Mouse (Mus musculus) limb, embryonic 14.5 days (tissue): ENCODE results near the gene Rps13. TPM values are rescaled to one million over a fixed set of nuclear protein-coding genes. Genes with fewer than 3 reads are reported as not detected.

ENCODE experiments used
- ATAC-seq: fragments of 200-750 bp; cut with Nextera tagmentation; 2 replicates; pipeline ENCODE4 v1.8.0; 2017; ENCODE audit warnings: low read depth, moderate number of reproducible peaks, moderate TSS enrichment; ENCODE audit not compliant: low FRiP score
- DNase-seq: peaks from one replicate; pipeline ENCODE4 v3.0.0-alpha.2; 2015; ENCODE audit warnings: low spot score
- H3K27ac ChIP-seq: fragments of 300-500 bp; sonication (generic); replicated peaks from 2 replicates; pipeline ENCODE4 v1.5.1; 2014; ENCODE audit warnings: low read depth, mild to moderate bottlenecking, low read length, moderate library complexity, mixed read lengths
- H3K27me3 ChIP-seq: fragments of 300-500 bp; sonication (generic); 2 replicates; pipeline ENCODE4 v1.6.1; 2014; ENCODE audit warnings: low read length, mixed read lengths; ENCODE audit not compliant: control insufficient read depth, insufficient read depth
- H3K36me3 ChIP-seq: fragments of 300-500 bp; sonication (generic); 2 replicates; pipeline ENCODE4 v1.6.1; 2014; ENCODE audit warnings: mild to moderate bottlenecking, low read length, moderate library complexity, mixed read lengths; ENCODE audit not compliant: control insufficient read depth, insufficient read depth
- H3K4me1 ChIP-seq: fragments of 300-500 bp; sonication (generic); 2 replicates; pipeline ENCODE4 v1.6.1; 2014; ENCODE audit warnings: antibody characterized with exemption, low read length, mixed read lengths; ENCODE audit not compliant: control insufficient read depth, insufficient read depth
- H3K4me2 ChIP-seq: fragments of 300-500 bp; sonication (generic); replicated peaks from 2 replicates; pipeline ENCODE4 v1.6.1; 2014; ENCODE audit warnings: low read depth, mild to moderate bottlenecking, low read length, moderate library complexity; ENCODE audit not compliant: severe bottlenecking
- H3K4me3 ChIP-seq: fragments of 300-500 bp; sonication (generic); replicated peaks from 2 replicates; pipeline ENCODE4 v1.5.1; 2014; ENCODE audit warnings: low read length
- H3K9ac ChIP-seq: fragments of 300-500 bp; sonication (generic); 2 replicates; pipeline ENCODE4 v1.6.1; 2014; ENCODE audit warnings: mild to moderate bottlenecking, low read depth, low read length, moderate library complexity; ENCODE audit not compliant: severe bottlenecking
- H3K9me3 ChIP-seq: fragments of 300-500 bp; sonication (generic); 2 replicates; pipeline ENCODE4 v1.6.1; 2016; ENCODE audit warnings: low read length; ENCODE audit not compliant: control insufficient read depth
- POLR2A ChIP-seq: fragments of 200-500 bp; IDR thresholded peaks from 2 replicates; pipeline ENCODE4 v1.8.0; 2012; ENCODE audit warnings: inconsistent platforms, mild to moderate bottlenecking, moderate library complexity, borderline replicate concordance; ENCODE audit not compliant: insufficient read depth, insufficient read length; ENCODE audit errors: extremely low read depth
- WGBS: fragments of 180-500 bp; shearing (Covaris S2); extraction: QIAGEN DNeasy Blood & Tissue Kit; methylation state at CpG from one replicate; pipeline ENCODE4 v1.1.7; 2014; 5-methylcytosine and 5-hydroxymethylcytosine counted together
- polyA plus RNA-seq, 2 experiments: library from polyadenylated mRNA; depleted of rRNA in 1 of 2; stranded (reverse) in 1 of 2; unstranded in 1 of 2; fragments of >200 nt; fragmentation: Nextera tagmentation in 1 of 2; extraction: Ambion mirVana in 1 of 2; gene quantifications; 2 replicates each; pipeline versions ENCODE4 v1.2.1 to v1.2.3; 2012 to 2014

The Rps13 gene
- polyA plus RNA-seq, 2 experiments: 1,010 to 1,380 TPM

GRCm38 (mm10) chr7:116309456-116309855, 24.5 kb downstream of the Rps13 start:
- no peak overlapping the region for H3K4me2 ChIP-seq
- no peak overlapping the region for H3K4me3 ChIP-seq
- DNase-seq: no peak
- H3K27me3 ChIP-seq: peaks cover 13% of the 10 kb centered on the region
- no peaks in the 10 kb centered on the region for H3K9me3 ChIP-seq
- H3K36me3 ChIP-seq: no peaks in the 10 kb centered on the region
- 24% methylated on average over 9 of the region's 9 CpGs for WGBS
- H3K9ac ChIP-seq: no peak overlapping the region
- ATAC-seq: no peak
- H3K4me1 ChIP-seq: peaks cover 5% of the 10 kb centered on the region; the same call in 1 of the 2 replicates
- TF ChIP-seq POLR2A: no peak
- H3K27ac ChIP-seq: no peak overlapping the region

- H3K4me1 ChIP-seq: peaks cover 5% of the 10 kb centered on the region; the same call in 1 of the 2 replicates
- peaks cover 13% of the 10 kb centered on the region for H3K27me3 ChIP-seq
- H3K9ac ChIP-seq: no peak overlapping the region
- DNase-seq (no peak), ATAC-seq (no peak)
- peak overlapping the region; percentile 100 for H3K4me2 ChIP-seq
- H3K9me3 ChIP-seq: no peaks in the 10 kb centered on the region
- no peaks in the 10 kb centered on the region for H3K36me3 ChIP-seq
- no peak overlapping the region for H3K27ac ChIP-seq
- 4% methylated on average over 14 of the region's 16 CpGs for WGBS
- TF ChIP-seq POLR2A: no peak
- H3K4me3 ChIP-seq: peak overlapping the region; percentile 69
Observed at GRCm38 (mm10) chr7:116308632-116308991, 25.4 kb downstream of the Rps13 start.

GRCm38 (mm10) chr7:116307871-116308631, 25.9 kb downstream of the Rps13 start, which contains the start of gene Plekha7:
Gene Plekha7 (minus strand): TSS chr7:116308376.
- Histone ChIP-seq H3K9ac (peak within 1 kb of the TSS; percentile 47), H3K27me3 (peaks cover 13% of the 10 kb centered on the region), H3K4me2 (peak within 1 kb of the TSS; percentile 100), H3K4me3 (peak within 1 kb of the TSS; percentile 69), H3K4me1 (peaks cover 5% of the 10 kb centered on the region; the same call in 1 of the 2 replicates), H3K9me3 (no peaks in the 10 kb centered on the region), H3K27ac (no peak within 1 kb of the TSS), H3K36me3 (no peaks in the 10 kb centered on the region)
- WGBS: under 1% methylated on average over 56 of the region's 65 CpGs
- TF ChIP-seq POLR2A: no peak
- DNase-seq: peak; percentile 22
- peak; percentile 76 for ATAC-seq

GRCm38 (mm10) chr7:116307099-116307870, 26.7 kb downstream of the Rps13 start:
- peaks cover 13% of the 10 kb centered on the region for H3K27me3 ChIP-seq
- peak overlapping the region; percentile 100 for H3K4me2 ChIP-seq
- no peaks in the 10 kb centered on the region for H3K9me3 ChIP-seq
- peaks cover 5% of the 10 kb centered on the region; the same call in 1 of the 2 replicates for H3K4me1 ChIP-seq
- no peak for TF ChIP-seq POLR2A
- DNase-seq: peak; percentile 68
- 2% methylated on average over 51 of the region's 63 CpGs for WGBS
- H3K27ac ChIP-seq: no peak overlapping the region
- H3K36me3 ChIP-seq: no peaks in the 10 kb centered on the region
- H3K4me3 ChIP-seq: peak overlapping the region; percentile 69
- peak; percentile 80 for ATAC-seq
- peak overlapping the region; percentile 47 for H3K9ac ChIP-seq

- H3K9ac ChIP-seq: no peak overlapping the region
- peaks cover 5% of the 10 kb centered on the region; the same call in 1 of the 2 replicates for H3K4me1 ChIP-seq
- peak overlapping the region; percentile 69 for H3K4me3 ChIP-seq
- no peak overlapping the region for H3K27ac ChIP-seq
- H3K9me3 ChIP-seq: no peaks in the 10 kb centered on the region
- ATAC-seq: no peak
- H3K36me3 ChIP-seq: no peaks in the 10 kb centered on the region
- H3K27me3 ChIP-seq: peaks cover 13% of the 10 kb centered on the region
- 20% methylated on average over 5 of the region's 5 CpGs for WGBS
- DNase-seq: no peak
- no peak for TF ChIP-seq POLR2A
- peak overlapping the region; percentile 100 for H3K4me2 ChIP-seq
Observed at GRCm38 (mm10) chr7:116306601-116307000, 27.4 kb downstream of the Rps13 start.
